27 mouse cellular contexts compared by ENCODE assay signal in genomic region chrX:16907554-16907953, GRCm38 (mm10). TPM values are rescaled to one million over a fixed set of nuclear protein-coding genes. Genes with fewer than 3 reads are reported as not detected.
DNase-seq lines count a peak whose midpoint lies in the region; ATAC-seq and TF ChIP-seq lines count a peak whose summit lies in the region.
"Had no signal": no experiment of that assay in that cellular context is flagged by ENCODE, and none has a peak within 500 bp of the region (broad histone marks: within the 10 kb centered on the region; RNA-seq: fewer than 3 reads in every experiment).

No protein-coding gene starts in this region.

- no peaks in the 10 kb centered on the region for H3K4me1 ChIP-seq in heart, postnatal 0 days (ENCODE audit: control insufficient read depth, insufficient read depth)
- no peaks in the 10 kb centered on the region for H3K4me1 ChIP-seq in heart, embryonic 12.5 days (replicated peaks)
- no peaks in the 10 kb centered on the region; the same call in 1 of the 2 replicates for H3K4me1 ChIP-seq in hindbrain, postnatal 0 days (ENCODE audit: insufficient read depth, low read length)
- no peaks in the 10 kb centered on the region for H3K4me1 ChIP-seq in hindbrain, embryonic 12.5 days
- no peaks in the 10 kb centered on the region; the same call in 1 of the 2 replicates for H3K4me1 ChIP-seq in lung, adult 2 months (ENCODE audit: control insufficient read depth, insufficient read depth, low read length)
- no peaks in the 10 kb centered on the region for H3K4me1 ChIP-seq in embryonic facial prominence, embryonic 10.5 days
- H3K4me1 ChIP-seq: heart, embryonic 13.5 days; hindbrain, embryonic 15.5 days; intestine, embryonic 15.5 days had no signal

- H3K36me3 ChIP-seq in heart, postnatal 0 days (replicated peaks; ENCODE audit: control insufficient read depth, insufficient read depth, low read length), result no peaks in the 10 kb centered on the region
- no peaks in the 10 kb centered on the region for H3K36me3 ChIP-seq in heart, embryonic 12.5 days
- H3K36me3 ChIP-seq in hindbrain, postnatal 0 days (ENCODE audit: insufficient read depth, low read length), result no peaks in the 10 kb centered on the region
- no peaks in the 10 kb centered on the region for H3K36me3 ChIP-seq in hindbrain, embryonic 12.5 days
- no peaks in the 10 kb centered on the region for H3K36me3 ChIP-seq in embryonic facial prominence, embryonic 10.5 days (replicated peaks)
- H3K36me3 ChIP-seq: forebrain, embryonic 10.5 days; heart, embryonic 13.5 days; hindbrain, embryonic 15.5 days; intestine, embryonic 15.5 days had no signal

- no peak overlapping the region for H3K4me2 ChIP-seq in heart, postnatal 0 days (ENCODE audit: low read depth, low read length)
- H3K4me2 ChIP-seq in heart, embryonic 12.5 days, result no peak overlapping the region
- H3K4me2 ChIP-seq in hindbrain, postnatal 0 days (ENCODE audit: low read depth, low read length), result no peak overlapping the region
- no peak overlapping the region for H3K4me2 ChIP-seq in hindbrain, embryonic 12.5 days (replicated peaks)
- H3K4me2 ChIP-seq: heart, embryonic 13.5 days; hindbrain, embryonic 15.5 days; intestine, embryonic 15.5 days had no signal

- no peaks in the 10 kb centered on the region for H3K27me3 ChIP-seq in heart, postnatal 0 days (ENCODE audit: control insufficient read depth, insufficient read depth, low read length)
- peaks cover 4% of the 10 kb centered on the region; the same call in 1 of the 2 replicates for H3K27me3 ChIP-seq in heart, embryonic 12.5 days (replicated peaks)
- H3K27me3 ChIP-seq in hindbrain, postnatal 0 days (ENCODE audit: insufficient read depth, low read length), result no peaks in the 10 kb centered on the region
- no peaks in the 10 kb centered on the region for H3K27me3 ChIP-seq in hindbrain, embryonic 12.5 days
- H3K27me3 ChIP-seq in embryonic facial prominence, embryonic 10.5 days (replicated peaks; ENCODE audit: low read depth, poor library complexity, severe bottlenecking), result peaks cover 28% of the 10 kb centered on the region
- H3K27me3 ChIP-seq: hindbrain, embryonic 15.5 days; intestine, embryonic 15.5 days had no signal

- no peak for TF ChIP-seq POLR2A in lung, adult 2 months (IDR thresholded peaks at IDR 0.05; ENCODE audit: borderline replicate concordance, extremely low read depth, low read depth, low read length)

- ATAC-seq in heart, postnatal 0 days (ENCODE audit: insufficient read depth, low read depth), result peak; percentile 30; the same call in 1 of the 2 replicates
- ATAC-seq in heart, embryonic 12.5 days (ENCODE audit: insufficient number of reproducible peaks, low FRiP score), result no peak
- ATAC-seq in hindbrain, postnatal 0 days, result 0 out of 2 replicates have a peak, but pooled peaks have one; percentile 55
- no peak for ATAC-seq in hindbrain, embryonic 12.5 days (ENCODE audit: low FRiP score)
- ATAC-seq: activated CD4-positive, CD25-positive, alpha-beta regulatory T cell, adult 4 months; CD4-positive, CD25-positive, alpha-beta regulatory T cell, adult 4 months; forebrain, embryonic 14.5 days; intestine, embryonic 15.5 days had no signal

- DNase-seq in heart, postnatal 0 days (ENCODE audit: low spot score), result peak; percentile 20
- no peak for DNase-seq in hindbrain, postnatal 0 days (ENCODE audit: low spot score)
- DNase-seq in lung, postnatal 4 days, result peak; percentile 9 to 47
- DNase-seq in lung, adult 2 months, result no peak
- DNase-seq in embryonic facial prominence, embryonic 10.5 days (ENCODE audit: low spot score), result no peak
- DNase-seq: adrenal gland, adult 8-10 months; adrenal gland, postnatal 25 days; cerebellum, adult 11-12 months; cerebellum, adult 8-10 months; cerebellum, postnatal 36 days; embryo, embryonic 11 days; gastrocnemius, postnatal 10 days; gastrocnemius, postnatal 36 days; heart, postnatal 36 days; kidney, adult 11 months had no signal

- TF ChIP-seq EP300 in heart, postnatal 0 days (IDR thresholded peaks at IDR 0.05; ENCODE audit: low read depth), result no peak

- 49% methylated on average over 6 of the region's 6 CpGs for WGBS in heart, postnatal 0 days
- 65% methylated on average over 6 of the region's 6 CpGs for WGBS in heart, embryonic 12.5 days
- 57% methylated on average over 6 of the region's 6 CpGs for WGBS in hindbrain, postnatal 0 days
- WGBS in hindbrain, embryonic 12.5 days, result 74% methylated on average over 6 of the region's 6 CpGs
- WGBS in lung, adult 2 months, result 59% methylated on average over 6 of the region's 6 CpGs
- WGBS in embryonic facial prominence, embryonic 10.5 days, result 75% methylated on average over 6 of the region's 6 CpGs

- TF ChIP-seq CTCF in heart, postnatal 0 days (IDR thresholded peaks at IDR 0.05; ENCODE audit: low read depth), result no peak
- no peak for TF ChIP-seq CTCF in hindbrain, postnatal 0 days (IDR thresholded peaks at IDR 0.05; ENCODE audit: low read depth)
- no peak for TF ChIP-seq CTCF in lung, adult 2 months (IDR thresholded peaks at IDR 0.05; ENCODE audit: insufficient read depth, low read length)

- H3K27ac ChIP-seq in heart, postnatal 0 days (ENCODE audit: low read depth), result no peak overlapping the region
- H3K27ac ChIP-seq in heart, embryonic 12.5 days (ENCODE audit: poor library complexity, severe bottlenecking), result no peak overlapping the region
- H3K27ac ChIP-seq in hindbrain, postnatal 0 days, result peak overlapping the region; percentile 15; the same call in 1 of the 2 replicates
- H3K27ac ChIP-seq in hindbrain, embryonic 12.5 days, result no peak overlapping the region
- H3K27ac ChIP-seq in embryonic facial prominence, embryonic 10.5 days (replicated peaks), result no peak overlapping the region
- H3K27ac ChIP-seq: forebrain, embryonic 10.5 days; heart, embryonic 13.5 days; hindbrain, embryonic 15.5 days; intestine, embryonic 15.5 days had no signal

- no peak overlapping the region for H3K4me3 ChIP-seq in heart, postnatal 0 days (ENCODE audit: low read depth, low read length)
- H3K4me3 ChIP-seq in heart, embryonic 12.5 days, result no peak overlapping the region
- no peak overlapping the region for H3K4me3 ChIP-seq in hindbrain, postnatal 0 days (ENCODE audit: low read length)
- no peak overlapping the region for H3K4me3 ChIP-seq in hindbrain, embryonic 12.5 days
- no peak overlapping the region for H3K4me3 ChIP-seq in lung, adult 2 months (replicated peaks; ENCODE audit: extremely low read depth, low read depth, low read length)
- H3K4me3 ChIP-seq in embryonic facial prominence, embryonic 10.5 days, result no peak overlapping the region
- H3K4me3 ChIP-seq: forebrain, embryonic 10.5 days; heart, embryonic 13.5 days; hindbrain, embryonic 15.5 days; intestine, embryonic 15.5 days had no signal

- no peaks in the 10 kb centered on the region for H3K9me3 ChIP-seq in heart, postnatal 0 days (replicated peaks; ENCODE audit: control insufficient read depth, low read length)
- no peaks in the 10 kb centered on the region for H3K9me3 ChIP-seq in heart, embryonic 12.5 days (replicated peaks)
- no peaks in the 10 kb centered on the region for H3K9me3 ChIP-seq in hindbrain, postnatal 0 days (ENCODE audit: low read length)
- H3K9me3 ChIP-seq in hindbrain, embryonic 12.5 days (replicated peaks), result no peaks in the 10 kb centered on the region
- H3K9me3 ChIP-seq in embryonic facial prominence, embryonic 10.5 days, result no peaks in the 10 kb centered on the region
- H3K9me3 ChIP-seq: forebrain, embryonic 10.5 days; heart, embryonic 13.5 days; hindbrain, embryonic 15.5 days; intestine, embryonic 15.5 days had no signal

- no peak overlapping the region for H3K9ac ChIP-seq in heart, postnatal 0 days (replicated peaks; ENCODE audit: low read depth, low read length)
- no peak overlapping the region for H3K9ac ChIP-seq in heart, embryonic 12.5 days
- no peak overlapping the region for H3K9ac ChIP-seq in hindbrain, postnatal 0 days (replicated peaks; ENCODE audit: low read length)
- no peak overlapping the region for H3K9ac ChIP-seq in hindbrain, embryonic 12.5 days
- H3K9ac ChIP-seq: heart, embryonic 13.5 days; hindbrain, embryonic 15.5 days; intestine, embryonic 15.5 days had no signal

RNA-seq across cellular contexts. Expression of gene Ndp, which starts 4.0 kb away (rescaled TPM):
- not detected in 2 replicates for total RNA-seq in heart, postnatal 0 days (2014; rRNA removed; ENCODE audit: low replicate concordance)
- polyA plus RNA-seq in heart, postnatal 0 days (2015; fragmentation: Nextera tagmentation; extraction: Ambion mirVana), result 0.46 and 0.51 TPM in 2 replicates
- 1.0 and 1.5 TPM in 2 replicates for polyA plus RNA-seq in heart, embryonic 12.5 days (2016; fragmentation: Nextera tagmentation; extraction: Ambion mirVana)
- total RNA-seq in hindbrain, postnatal 0 days (2014; rRNA removed), result 5.8 and 9.8 TPM in 2 replicates
- 7.5 and 7.7 TPM in 2 replicates for polyA plus RNA-seq in hindbrain, postnatal 0 days (2015; fragmentation: Nextera tagmentation; extraction: Ambion mirVana)
- polyA plus RNA-seq in hindbrain, embryonic 12.5 days (2016; fragmentation: Nextera tagmentation; extraction: Ambion mirVana), result 4.7 and 7.7 TPM in 2 replicates
- 0.14 and 0.20 TPM in 2 replicates for polyA plus RNA-seq in lung, adult 2 months (2012; rRNA removed)
- 1.2 and 1.3 TPM in 2 replicates for polyA plus RNA-seq in embryonic facial prominence, embryonic 10.5 days (2016; fragmentation: Nextera tagmentation; extraction: Ambion mirVana)
- total RNA-seq: adrenal gland, postnatal 25 days; gastrocnemius, postnatal 36 days; granulocyte monocyte progenitor cell, adult 5-6 weeks; heart, postnatal 36 days; MEL had no signal
- polyA plus RNA-seq: activated CD4-positive, CD25-positive, alpha-beta regulatory T cell, adult 4 months; C2C12; CD4-positive, CD25-positive, alpha-beta regulatory T cell, adult 4 months had no signal

Comparison
In these comparisons a context has a peak if more than half of its experiments do, and no peak if none do; other contexts are left out.
1. ATAC-seq: peak in heart, postnatal 0 days (single experiment) and hindbrain, postnatal 0 days (single experiment); none in heart, embryonic 12.5 days (single experiment) and hindbrain, embryonic 12.5 days (single experiment).
2. DNase-seq: peak in heart, postnatal 0 days (single experiment) and lung, postnatal 4 days (2 of 2); none in hindbrain, postnatal 0 days (single experiment), lung, adult 2 months (single experiment) and embryonic facial prominence, embryonic 10.5 days (single experiment).